Mouse (Mus musculus) limb, embryonic 10.5 days (tissue): ENCODE results near the gene Olfr1366. TPM values are rescaled to one million over a fixed set of nuclear protein-coding genes. Genes with fewer than 3 reads are reported as not detected.

Experiments
- DNase-seq: peaks from one replicate; pipeline ENCODE4 v3.0.0-alpha.2; 2017; ENCODE audit warnings: low spot score
- H3K27ac ChIP-seq: fragments of 300-500 bp; sonication (generic); 2 replicates; pipeline ENCODE4 v1.5.1; 2016; ENCODE audit warnings: mild to moderate bottlenecking
- H3K27me3 ChIP-seq: fragments of 300-500 bp; sonication (generic); 2 replicates; pipeline ENCODE4 v1.6.1; 2016; ENCODE audit warnings: low read depth, mild to moderate bottlenecking; ENCODE audit not compliant: poor library complexity, severe bottlenecking
- H3K36me3 ChIP-seq: fragments of 300-500 bp; sonication (generic); 2 replicates; pipeline ENCODE4 v1.6.1; 2016; ENCODE audit warnings: mild to moderate bottlenecking, moderate library complexity
- H3K4me1 ChIP-seq: fragments of 300-500 bp; sonication (generic); 2 replicates; pipeline ENCODE4 v1.6.1; 2016
- H3K4me3 ChIP-seq: fragments of 300-500 bp; sonication (generic); 2 replicates; pipeline ENCODE4 v1.5.1; 2016; ENCODE audit warnings: mild to moderate bottlenecking, moderate library complexity
- H3K9me3 ChIP-seq: fragments of 300-500 bp; sonication (generic); replicated peaks from 2 replicates; pipeline ENCODE4 v1.6.1; 2016; ENCODE audit warnings: mild to moderate bottlenecking
- WGBS: fragments of 180-500 bp; shearing (Covaris S2); methylation state at CpG from one replicate; pipeline ENCODE4 v1.1.7; 2016; 5-methylcytosine and 5-hydroxymethylcytosine counted together
- polyA plus RNA-seq: library from polyadenylated mRNA; unstranded; fragments of >200 nt; fragmentation: Nextera tagmentation; extraction: Ambion mirVana; gene quantifications from 2 replicates; pipeline ENCODE4 v1.2.1, GENCODE M21; 2016

Gene Olfr1366
- polyA plus RNA-seq, 1 experiment from 2014 or later: 0.06 TPM

DNA sequence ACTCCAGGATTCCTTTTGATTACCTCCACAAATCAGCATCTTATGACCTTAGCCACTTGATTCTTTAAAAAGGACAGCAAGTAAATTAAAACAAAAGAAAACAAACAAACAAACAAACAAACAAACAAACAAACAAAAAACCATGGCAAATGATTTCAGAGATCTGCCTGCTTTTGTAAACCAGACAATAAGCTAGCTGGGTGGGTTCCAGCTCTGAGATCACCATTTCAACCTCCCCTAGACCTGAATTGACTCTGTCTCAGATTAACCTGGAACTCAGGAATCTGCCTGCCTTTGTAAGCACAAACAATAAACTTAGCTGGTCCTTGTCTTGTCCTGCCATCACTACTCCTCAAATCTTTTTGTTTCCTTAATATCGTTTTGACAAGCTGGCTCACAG lies 55.7 kb downstream of the Olfr1366 start:
- WGBS: 91% methylated on average over 1 of the region's 1 CpGs
- no peaks in the 10 kb centered on the region for H3K9me3 ChIP-seq
- peaks cover 6% of the 10 kb centered on the region; the same call in 1 of the 2 replicates for H3K36me3 ChIP-seq
- H3K27me3 ChIP-seq: no peaks in the 10 kb centered on the region
- no peak overlapping the region for H3K27ac ChIP-seq
- H3K4me1 ChIP-seq: no peaks in the 10 kb centered on the region
- no peak overlapping the region for H3K4me3 ChIP-seq
- DNase-seq: no peak

Other genes with a start within 250 kb of the Olfr1366 start
- gene Gpx6, start 230.7 kb downstream of the Olfr1366 start, polyA plus RNA-seq: 0.62 and 0.91 TPM in 2 replicates
- not detected in 2 replicates for gene Olfr1367, start 195.9 kb downstream of the Olfr1366 start, polyA plus RNA-seq
- 19.6 and 19.7 TPM in 2 replicates for gene Zscan12, start 180.0 kb downstream of the Olfr1366 start, polyA plus RNA-seq
- gene Zkscan3, start 140.1 kb downstream of the Olfr1366 start, polyA plus RNA-seq: 88.7 and 100 TPM in 2 replicates
- 4.9 and 5.1 TPM in 2 replicates for gene Pgbd1, start 101.8 kb downstream of the Olfr1366 start, polyA plus RNA-seq
- 26.1 and 29.9 TPM in 2 replicates for gene Zscan26, start 89.1 kb downstream of the Olfr1366 start, polyA plus RNA-seq
- 2.0 and 2.4 TPM in 2 replicates for gene Nkapl, start 74.3 kb downstream of the Olfr1366 start, polyA plus RNA-seq
- gene Zkscan4, start 63.9 kb downstream of the Olfr1366 start, polyA plus RNA-seq: 2.5 and 3.3 TPM in 2 replicates
- not detected in 2 replicates for gene Gm10065, start 63.4 kb downstream of the Olfr1366 start, polyA plus RNA-seq
- gene AK157302, start 47.6 kb downstream of the Olfr1366 start, polyA plus RNA-seq: 0.20 and 0.28 TPM in 2 replicates
- 3.6 and 5.0 TPM in 2 replicates for gene Gm11273, start 41.4 kb downstream of the Olfr1366 start, polyA plus RNA-seq
- 6.8 and 9.6 TPM in 2 replicates for gene Zkscan8, start 11.7 kb downstream of the Olfr1366 start, polyA plus RNA-seq
- gene Olfr1535, start 17.1 kb upstream of the Olfr1366 start, polyA plus RNA-seq: not detected in 2 replicates
- gene Olfr1364, start 39.0 kb upstream of the Olfr1366 start, polyA plus RNA-seq: not detected in 2 replicates
- not detected in 2 replicates for gene Olfr1362, start 71.2 kb upstream of the Olfr1366 start, polyA plus RNA-seq
- not detected in 2 replicates for gene Olfr11, start 99.7 kb upstream of the Olfr1366 start, polyA plus RNA-seq
- not detected in 2 replicates for gene Olfr1361, start 120.6 kb upstream of the Olfr1366 start, polyA plus RNA-seq
- gene Olfr1360, start 134.6 kb upstream of the Olfr1366 start, polyA plus RNA-seq: not detected in 2 replicates
- not detected in 2 replicates for gene Olfr1359, start 155.3 kb upstream of the Olfr1366 start, polyA plus RNA-seq
- 1.7 and 2.0 TPM in 2 replicates for gene Hist1h2bl, start 173.3 kb upstream of the Olfr1366 start, polyA plus RNA-seq
- 19.5 and 28.4 TPM in 2 replicates for gene Hist1h2ai, start 173.6 kb upstream of the Olfr1366 start, polyA plus RNA-seq
- gene Hist1h3h, start 174.9 kb upstream of the Olfr1366 start, polyA plus RNA-seq: 8.0 and 10.2 TPM in 2 replicates
- 6.8 and 7.9 TPM in 2 replicates for gene Hist1h2bm, start 179.2 kb upstream of the Olfr1366 start, polyA plus RNA-seq
- 0.92 and 1.6 TPM in 2 replicates for gene Hist1h4j, start 192.3 kb upstream of the Olfr1366 start, polyA plus RNA-seq
- 4.9 TPM in 1 of 2 replicates, not detected in the other for gene Hist1h4k, start 207.7 kb upstream of the Olfr1366 start, polyA plus RNA-seq
- 14.3 and 19.6 TPM in 2 replicates for gene Hist1h2ak, start 211.0 kb upstream of the Olfr1366 start, polyA plus RNA-seq
- gene Hist1h2bn, start 211.3 kb upstream of the Olfr1366 start, polyA plus RNA-seq: 1.4 and 3.8 TPM in 2 replicates
- gene Hist1h1b, start 237.8 kb upstream of the Olfr1366 start, polyA plus RNA-seq: 33.1 and 40.9 TPM in 2 replicates
- 131 and 133 TPM in 2 replicates for gene Hist1h3i, start 240.6 kb upstream of the Olfr1366 start, polyA plus RNA-seq
- 5.4 and 9.9 TPM in 2 replicates for gene Hist1h2an, start 244.4 kb upstream of the Olfr1366 start, polyA plus RNA-seq
- 3.4 and 5.5 TPM in 2 replicates for gene Hist1h2bp, start 244.7 kb upstream of the Olfr1366 start, polyA plus RNA-seq